Mouse (Mus musculus): ENCODE data around the gene Tnni3k. TPM values are rescaled to one million over a fixed set of nuclear protein-coding genes. Genes with fewer than 3 reads are reported as not detected.

Tnni3k gene
- polyA plus RNA-seq, 1 experiment from 2014 or later, result 0.08 TPM

- H3K27me3 ChIP-seq (replicated peaks; ENCODE audit: control insufficient read depth, insufficient read depth, low read length), result no peaks in the 10 kb centered on the region
- H3K36me3 ChIP-seq (ENCODE audit: control insufficient read depth, insufficient read depth), result no peaks in the 10 kb centered on the region
- H3K4me3 ChIP-seq (ENCODE audit: low read depth, low read length), result no peak overlapping the region
- no peaks in the 10 kb centered on the region for H3K9me3 ChIP-seq (ENCODE audit: control insufficient read depth)
- WGBS, result 43% methylated on average over 2 of the region's 2 CpGs
- no peaks in the 10 kb centered on the region for H3K4me1 ChIP-seq (replicated peaks; ENCODE audit: control insufficient read depth, insufficient read depth, low read length)
- H3K4me2 ChIP-seq (replicated peaks; ENCODE audit: low read depth), result no peak overlapping the region
- no peak overlapping the region for H3K27ac ChIP-seq (ENCODE audit: low read depth, low read length)
- ATAC-seq, result 0 out of 2 replicates have a peak, but pooled peaks have one; percentile 43
- H3K9ac ChIP-seq (ENCODE audit: low read depth, low read length), result no peak overlapping the region
- TF ChIP-seq CTCF (IDR thresholded peaks at IDR 0.05; ENCODE audit: low read depth), result no peak
Observed at GRCm38 (mm10) chr3:154970981-154971380, 84.2 kb downstream of the Tnni3k start.

GRCm38 (mm10) chr3:154961284-154961683, 93.9 kb downstream of the Tnni3k start:
- no peak for ATAC-seq
- Histone ChIP-seq H3K27ac (ENCODE audit: low read depth, low read length) (no peak overlapping the region), H3K9ac (ENCODE audit: low read depth, low read length) (no peak overlapping the region), H3K36me3 (ENCODE audit: control insufficient read depth, insufficient read depth) (no peaks in the 10 kb centered on the region), H3K9me3 (ENCODE audit: control insufficient read depth) (0 out of 2 replicates have a peak, but pooled peaks cover 3% of the 10 kb centered on the region), H3K4me2 (replicated peaks; ENCODE audit: low read depth) (no peak overlapping the region), H3K4me3 (ENCODE audit: low read depth, low read length) (no peak overlapping the region), H3K4me1 (replicated peaks; ENCODE audit: control insufficient read depth, insufficient read depth, low read length) (no peaks in the 10 kb centered on the region), H3K27me3 (replicated peaks; ENCODE audit: control insufficient read depth, insufficient read depth, low read length) (no peaks in the 10 kb centered on the region)
- WGBS, result 66% methylated on average over 3 of the region's 3 CpGs
- no peak for TF ChIP-seq CTCF (IDR thresholded peaks at IDR 0.05; ENCODE audit: low read depth)

- WGBS, result 36% methylated on average over 2 of the region's 2 CpGs
- no peak overlapping the region for H3K4me2 ChIP-seq (replicated peaks; ENCODE audit: low read depth)
- no peak for TF ChIP-seq CTCF (IDR thresholded peaks at IDR 0.05; ENCODE audit: low read depth)
Observed at GRCm38 (mm10) chr3:154953088-154953487, 102.1 kb downstream of the Tnni3k start.

GRCm38 (mm10) chr3:154949551-154949950, 105.7 kb downstream of the Tnni3k start:
- Histone ChIP-seq H3K4me1 (replicated peaks; ENCODE audit: control insufficient read depth, insufficient read depth, low read length) (no peaks in the 10 kb centered on the region), H3K36me3 (ENCODE audit: control insufficient read depth, insufficient read depth) (no peaks in the 10 kb centered on the region), H3K27me3 (replicated peaks; ENCODE audit: control insufficient read depth, insufficient read depth, low read length) (no peaks in the 10 kb centered on the region), H3K9ac (ENCODE audit: low read depth, low read length) (no peak overlapping the region), H3K4me2 (replicated peaks; ENCODE audit: low read depth) (no peak overlapping the region), H3K4me3 (ENCODE audit: low read depth, low read length) (no peak overlapping the region), H3K27ac (ENCODE audit: low read depth, low read length) (no peak overlapping the region), H3K9me3 (ENCODE audit: control insufficient read depth) (no peaks in the 10 kb centered on the region)
- no peak for ATAC-seq
- no peak for TF ChIP-seq CTCF (IDR thresholded peaks at IDR 0.05; ENCODE audit: low read depth)
- WGBS, result 61% methylated on average over 2 of the region's 2 CpGs

More at GRCm38 (mm10) chr3:154953088-154953487, 102.1 kb downstream of the Tnni3k start:
- no peaks in the 10 kb centered on the region for H3K4me1 ChIP-seq (replicated peaks; ENCODE audit: control insufficient read depth, insufficient read depth, low read length)
- H3K4me3 ChIP-seq (ENCODE audit: low read depth, low read length), result no peak overlapping the region
- H3K9me3 ChIP-seq (ENCODE audit: control insufficient read depth), result no peaks in the 10 kb centered on the region
- no peaks in the 10 kb centered on the region for H3K27me3 ChIP-seq (replicated peaks; ENCODE audit: control insufficient read depth, insufficient read depth, low read length)
- H3K36me3 ChIP-seq (ENCODE audit: control insufficient read depth, insufficient read depth), result no peaks in the 10 kb centered on the region
- no peak overlapping the region for H3K9ac ChIP-seq (ENCODE audit: low read depth, low read length)
- no peak for ATAC-seq
- H3K27ac ChIP-seq (ENCODE audit: low read depth, low read length), result no peak overlapping the region

GRCm38 (mm10) chr3:154945688-154946161, 109.5 kb downstream of the Tnni3k start:
- no peak for ATAC-seq

GRCm38 (mm10) chr3:154927757-154928156, 127.5 kb downstream of the Tnni3k start:
- no peak overlapping the region for H3K4me2 ChIP-seq (replicated peaks; ENCODE audit: low read depth)
- H3K4me1 ChIP-seq (replicated peaks; ENCODE audit: control insufficient read depth, insufficient read depth, low read length), result no peaks in the 10 kb centered on the region
- no peak overlapping the region for H3K4me3 ChIP-seq (ENCODE audit: low read depth, low read length)
- no peak for ATAC-seq
- no peak overlapping the region for H3K9ac ChIP-seq (ENCODE audit: low read depth, low read length)
- no peaks in the 10 kb centered on the region for H3K9me3 ChIP-seq (ENCODE audit: control insufficient read depth)
- TF ChIP-seq CTCF (IDR thresholded peaks at IDR 0.05; ENCODE audit: low read depth), result no peak
- no peaks in the 10 kb centered on the region for H3K36me3 ChIP-seq (ENCODE audit: control insufficient read depth, insufficient read depth)
- H3K27ac ChIP-seq (ENCODE audit: low read depth, low read length), result no peak overlapping the region
- no peaks in the 10 kb centered on the region for H3K27me3 ChIP-seq (replicated peaks; ENCODE audit: control insufficient read depth, insufficient read depth, low read length)
- 65% methylated on average over 8 of the region's 8 CpGs for WGBS

More at GRCm38 (mm10) chr3:154945688-154946161, 109.5 kb downstream of the Tnni3k start:
- Histone ChIP-seq H3K36me3 (ENCODE audit: control insufficient read depth, insufficient read depth) (no peaks in the 10 kb centered on the region), H3K4me3 (ENCODE audit: low read depth, low read length) (no peak overlapping the region), H3K27me3 (replicated peaks; ENCODE audit: control insufficient read depth, insufficient read depth, low read length) (no peaks in the 10 kb centered on the region), H3K9ac (ENCODE audit: low read depth, low read length) (no peak overlapping the region), H3K9me3 (ENCODE audit: control insufficient read depth) (no peaks in the 10 kb centered on the region), H3K4me1 (replicated peaks; ENCODE audit: control insufficient read depth, insufficient read depth, low read length) (no peaks in the 10 kb centered on the region), H3K27ac (ENCODE audit: low read depth, low read length) (no peak overlapping the region), H3K4me2 (replicated peaks; ENCODE audit: low read depth) (no peak overlapping the region)
- 73% methylated on average over 6 of the region's 6 CpGs for WGBS
- TF ChIP-seq CTCF (IDR thresholded peaks at IDR 0.05; ENCODE audit: low read depth), result no peak

- Histone ChIP-seq H3K9me3 (ENCODE audit: control insufficient read depth) (no peaks in the 10 kb centered on the region), H3K9ac (ENCODE audit: low read depth, low read length) (no peak overlapping the region), H3K4me1 (replicated peaks; ENCODE audit: control insufficient read depth, insufficient read depth, low read length) (no peaks in the 10 kb centered on the region), H3K36me3 (ENCODE audit: control insufficient read depth, insufficient read depth) (no peaks in the 10 kb centered on the region), H3K27ac (ENCODE audit: low read depth, low read length) (no peak overlapping the region), H3K4me3 (ENCODE audit: low read depth, low read length) (no peak overlapping the region), H3K27me3 (replicated peaks; ENCODE audit: control insufficient read depth, insufficient read depth, low read length) (no peaks in the 10 kb centered on the region), H3K4me2 (replicated peaks; ENCODE audit: low read depth) (no peak overlapping the region)
- no peak for TF ChIP-seq CTCF (IDR thresholded peaks at IDR 0.05; ENCODE audit: low read depth)
- ATAC-seq, result no peak
- 88% methylated on average over 8 of the region's 8 CpGs for WGBS
Observed at GRCm38 (mm10) chr3:154924936-154925335, 130.3 kb downstream of the Tnni3k start.
